Mouse (Mus musculus) embryonic facial prominence, embryonic 11.5 days (tissue): ENCODE results near the gene Setd5. TPM values are rescaled to one million over a fixed set of nuclear protein-coding genes. Genes with fewer than 3 reads are reported as not detected.
A peak's percentile ranks its signal among the peaks of the same experiment; 100 is the strongest.

ENCODE experiments used
- ATAC-seq: fragments of 200-750 bp; cut with Nextera tagmentation; replicated peaks from 2 replicates; pipeline ENCODE4 v1.8.0; 2017; ENCODE audit warnings: low read depth; ENCODE audit not compliant: insufficient number of reproducible peaks, low FRiP score, low TSS enrichment
- DNase-seq: peaks from one replicate; pipeline ENCODE4 v3.0.0-alpha.2; 2015; ENCODE audit warnings: low spot score
- H3K27ac ChIP-seq: fragments of 300-500 bp; sonication (generic); replicated peaks from 2 replicates; pipeline ENCODE4 v1.5.1; 2014; ENCODE audit warnings: mild to moderate bottlenecking, low read depth, low read length, control low read depth
- H3K27me3 ChIP-seq: fragments of 300-500 bp; sonication (generic); 2 replicates; pipeline ENCODE4 v1.6.1; 2014; ENCODE audit warnings: mild to moderate bottlenecking, low read length, moderate library complexity, mixed read lengths; ENCODE audit not compliant: control insufficient read depth, insufficient read depth
- H3K36me3 ChIP-seq: fragments of 300-500 bp; sonication (generic); replicated peaks from 2 replicates; pipeline ENCODE4 v1.6.1; 2014; ENCODE audit warnings: low read depth, mild to moderate bottlenecking, low read length, moderate library complexity, mixed read lengths; ENCODE audit not compliant: control insufficient read depth, insufficient read depth
- H3K4me1 ChIP-seq: fragments of 300-500 bp; sonication (generic); 2 replicates; pipeline ENCODE4 v1.6.1; 2014; ENCODE audit warnings: low read length, mixed read lengths; ENCODE audit not compliant: control insufficient read depth, insufficient read depth
- H3K4me2 ChIP-seq: fragments of 300-500 bp; sonication (generic); 2 replicates; pipeline ENCODE4 v1.6.1; 2014; ENCODE audit warnings: low read depth, mild to moderate bottlenecking, control low read depth, low read length, moderate library complexity
- H3K4me3 ChIP-seq: fragments of 300-500 bp; sonication (generic); 2 replicates; pipeline ENCODE4 v1.5.1; 2014; ENCODE audit warnings: low read depth, low read length, control low read depth
- H3K9ac ChIP-seq: fragments of 300-500 bp; sonication (generic); replicated peaks from 2 replicates; pipeline ENCODE4 v1.6.1; 2014; ENCODE audit warnings: mild to moderate bottlenecking, control low read depth, low read length
- H3K9me3 ChIP-seq: fragments of 300-500 bp; sonication (generic); replicated peaks from 2 replicates; pipeline ENCODE4 v1.6.1; 2016; ENCODE audit warnings: mild to moderate bottlenecking, low read length, inconsistent platforms, mixed read lengths; ENCODE audit not compliant: control insufficient read depth
- WGBS: fragments of 180-500 bp; shearing (Covaris S2); extraction: QIAGEN DNeasy Blood & Tissue Kit; methylation state at CpG from one replicate; pipeline ENCODE4 v1.1.7; 2014; 5-methylcytosine and 5-hydroxymethylcytosine counted together
- polyA plus RNA-seq: library from polyadenylated mRNA; unstranded; fragments of >200 nt; fragmentation: Nextera tagmentation; extraction: Ambion mirVana; gene quantifications from 2 replicates; pipeline ENCODE4 v1.2.1, GENCODE M21; 2014

Setd5 gene
- polyA plus RNA-seq, 1 experiment from 2014 or later: 76.3 TPM

DNA sequence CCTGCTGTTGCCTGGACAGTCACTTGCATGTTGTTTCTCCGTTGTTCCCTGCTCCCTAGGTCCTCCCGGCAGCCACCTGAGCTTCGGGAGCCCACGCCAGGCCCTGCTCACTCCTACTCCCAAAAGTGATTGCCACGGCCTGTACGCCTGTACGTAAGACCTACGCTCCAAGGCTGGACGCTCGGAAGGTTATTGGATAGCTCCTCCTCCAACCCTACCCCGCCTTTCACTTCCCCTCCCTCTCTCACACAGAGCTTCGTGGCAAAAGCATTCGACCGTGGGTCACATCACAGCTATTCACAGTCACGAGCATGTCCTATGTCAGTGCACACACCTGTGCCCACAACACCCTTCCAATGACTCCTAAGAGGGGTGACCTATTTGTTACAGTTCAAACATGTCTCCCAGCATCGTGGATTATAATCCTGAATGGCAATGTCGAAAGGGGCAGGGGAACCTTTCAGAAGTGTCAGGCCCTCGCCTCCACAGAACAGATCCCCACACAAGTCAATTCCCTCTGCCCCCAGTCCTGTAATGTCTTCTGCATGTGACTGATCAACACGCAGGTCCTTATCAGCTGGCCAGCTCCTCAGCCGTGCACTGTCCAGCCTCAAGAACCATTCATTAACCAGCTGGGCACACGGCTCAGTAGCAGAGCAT is 107.8 kb downstream of the Setd5 start:
- H3K27me3 ChIP-seq: no peaks in the 10 kb centered on the region
- no peak overlapping the region for H3K9ac ChIP-seq
- no peak for DNase-seq
- no peaks in the 10 kb centered on the region for H3K36me3 ChIP-seq
- no peak overlapping the region for H3K4me3 ChIP-seq
- H3K4me1 ChIP-seq: no peaks in the 10 kb centered on the region
- H3K4me2 ChIP-seq: no peak overlapping the region
- no peak for ATAC-seq
- WGBS: 82% methylated on average over 21 of the region's 21 CpGs
- no peak overlapping the region for H3K27ac ChIP-seq
- no peaks in the 10 kb centered on the region for H3K9me3 ChIP-seq

DNA sequence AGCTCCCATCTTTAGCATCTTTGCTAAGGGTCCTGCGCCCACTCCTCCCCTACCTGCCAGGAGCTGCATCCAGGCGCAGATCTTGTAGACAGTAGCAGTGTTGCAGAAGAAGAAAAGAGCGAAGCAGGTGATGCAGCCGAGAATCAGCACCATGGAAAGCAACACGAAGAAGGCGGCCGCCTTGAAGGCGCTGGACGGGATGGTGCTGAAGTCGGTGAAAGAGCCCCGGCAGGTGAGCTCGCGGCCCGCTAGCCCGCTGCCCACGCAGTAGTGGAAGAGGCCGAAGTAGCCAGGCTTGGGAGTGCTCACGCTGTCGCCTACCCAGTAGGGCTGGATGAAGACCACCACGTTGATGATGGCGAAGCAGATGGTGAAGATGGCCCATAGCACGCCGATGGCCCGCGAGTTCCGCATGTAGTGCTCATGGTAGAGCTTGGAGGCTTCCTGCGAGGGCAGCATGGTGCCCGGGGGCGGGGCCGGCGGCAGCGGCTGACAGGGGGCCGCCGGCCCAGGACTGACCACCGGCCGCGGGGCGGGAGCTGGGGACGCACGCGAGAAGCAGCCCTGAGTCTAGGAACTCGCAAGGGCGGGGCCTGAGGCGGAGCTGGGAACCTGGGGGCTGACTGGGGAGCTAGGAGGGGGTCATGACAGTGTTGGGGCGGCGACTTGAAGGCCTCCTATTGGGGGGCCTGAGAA is 116.7 kb downstream of the Setd5 start:
- peaks cover 22% of the 10 kb centered on the region for H3K27me3 ChIP-seq
- no peak overlapping the region for H3K9ac ChIP-seq
- H3K27ac ChIP-seq: no peak overlapping the region
- no peaks in the 10 kb centered on the region for H3K9me3 ChIP-seq
- DNase-seq: peak; percentile 81
- peak overlapping the region; percentile 10; the same call in 1 of the 2 replicates for H3K4me3 ChIP-seq
- 2% methylated on average over 45 of the region's 46 CpGs for WGBS
- H3K4me2 ChIP-seq: peak overlapping the region; percentile 90
- ATAC-seq: 0 out of 2 replicates have a peak, but pooled peaks have one; percentile 42
- no peaks in the 10 kb centered on the region for H3K36me3 ChIP-seq
- no peaks in the 10 kb centered on the region for H3K4me1 ChIP-seq

DNA sequence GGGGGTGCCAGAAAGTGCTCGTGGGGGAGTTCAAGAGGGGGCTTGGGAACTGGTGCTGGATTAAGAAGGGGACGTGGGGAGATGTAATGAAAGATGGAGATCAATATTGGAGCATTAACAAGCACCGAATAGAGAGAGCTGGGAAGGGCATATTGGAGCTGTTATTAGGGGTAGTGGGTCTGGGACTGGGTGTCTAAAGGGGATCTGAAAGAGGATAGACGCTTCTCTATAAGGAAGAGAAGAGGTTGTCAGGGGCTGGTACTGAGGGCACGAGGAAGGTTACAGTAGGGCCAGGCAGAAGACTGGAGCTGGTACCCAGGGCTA is 117.3 kb downstream of the Setd5 start:
- WGBS: 2% methylated on average over 5 of the region's 5 CpGs
- H3K9ac ChIP-seq: no peak overlapping the region; the same call in 1 of the 2 replicates

DNA sequence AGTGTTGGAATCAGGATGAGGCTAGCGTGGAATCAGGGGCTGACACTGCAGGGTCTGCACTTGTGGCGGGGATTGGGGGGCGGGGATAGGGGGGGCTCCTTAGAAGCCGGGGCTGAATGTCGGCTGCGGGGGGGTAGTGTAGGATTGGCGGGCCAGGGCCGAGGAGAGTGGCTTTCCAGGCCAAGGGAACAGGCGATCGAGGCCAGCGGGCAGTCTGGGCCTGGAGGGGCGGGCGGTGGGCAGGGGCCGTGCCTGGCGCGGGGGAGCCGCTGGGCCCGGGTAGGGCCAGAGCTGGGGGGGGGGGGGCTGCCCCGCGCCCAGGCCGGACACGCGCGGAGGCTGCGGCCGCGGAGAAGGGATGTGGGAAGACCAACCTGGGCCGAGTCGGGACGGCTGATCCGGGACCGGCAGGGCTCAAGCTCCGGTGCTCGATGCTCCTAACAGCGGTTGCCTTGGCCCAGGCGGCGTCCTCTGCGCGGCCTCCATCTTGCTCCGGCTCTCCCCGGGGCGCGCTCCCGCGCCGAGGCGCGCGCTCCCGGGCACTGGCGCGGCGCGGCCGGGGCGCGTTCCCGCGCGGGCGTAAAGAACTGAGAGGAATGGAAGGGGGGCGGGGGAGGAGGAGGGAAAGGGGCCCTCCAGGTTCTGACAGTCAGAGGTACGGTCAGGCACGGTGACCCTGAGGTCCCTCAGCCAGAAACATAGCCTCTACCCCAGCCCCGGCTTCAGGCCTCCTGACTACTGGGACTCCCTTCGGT is 117.9 kb downstream of the Setd5 start, which contains the start of gene Lhfpl4:
Gene Lhfpl4, minus strand, starts transcription at position 544 of the 755 bp plus-strand sequence.
- Histone ChIP-seq H3K4me2 (peak within 1 kb of the TSS; percentile 90), H3K27ac (no peak within 1 kb of the TSS), H3K9ac (peak within 1 kb of the TSS; percentile 52), H3K27me3 (peaks cover 22% of the 10 kb centered on the region), H3K4me1 (no peaks in the 10 kb centered on the region), H3K4me3 (peak within 1 kb of the TSS; percentile 53), H3K9me3 (no peaks in the 10 kb centered on the region), H3K36me3 (no peaks in the 10 kb centered on the region)
- 1% methylated on average over 44 of the region's 66 CpGs for WGBS
- DNase-seq: peak; percentile 32
- peak; percentile 85 for ATAC-seq

More for the DNA sequence above, 117.3 kb downstream of the Setd5 start:
- peaks cover 22% of the 10 kb centered on the region for H3K27me3 ChIP-seq
- no peak overlapping the region for H3K27ac ChIP-seq
- peak overlapping the region; percentile 90 for H3K4me2 ChIP-seq
- DNase-seq (no peak), ATAC-seq (no peak; the same call in 1 of the 2 replicates)
- no peaks in the 10 kb centered on the region for H3K36me3 ChIP-seq
- no peaks in the 10 kb centered on the region for H3K9me3 ChIP-seq
- H3K4me3 ChIP-seq: peak overlapping the region; percentile 53
- no peaks in the 10 kb centered on the region for H3K4me1 ChIP-seq

DNA sequence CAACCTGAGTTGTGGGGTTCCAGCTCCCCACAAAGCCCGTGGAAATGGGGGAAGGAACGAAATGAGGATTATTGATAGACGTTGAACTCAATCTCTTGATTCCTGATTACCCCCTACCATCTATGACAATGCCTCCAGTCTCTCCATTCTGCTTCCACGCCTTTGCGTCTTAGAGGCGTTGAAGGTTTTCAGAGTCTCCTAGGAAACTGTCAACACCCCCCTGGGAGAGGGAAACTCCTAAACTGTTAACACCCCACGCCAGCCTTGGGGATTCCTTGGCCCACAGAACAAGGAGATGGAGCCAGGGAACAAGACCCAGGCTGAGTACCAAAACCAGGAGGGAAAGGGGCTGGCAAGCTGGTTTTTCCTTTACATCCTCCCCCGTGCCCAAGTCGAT is 118.4 kb downstream of the Setd5 start:
- peak overlapping the region; percentile 90 for H3K4me2 ChIP-seq
- peak overlapping the region; percentile 52; the same call in 1 of the 2 replicates for H3K9ac ChIP-seq
- no peak for ATAC-seq
- 12% methylated on average over 9 of the region's 9 CpGs for WGBS
- H3K36me3 ChIP-seq: no peaks in the 10 kb centered on the region
- peak overlapping the region; percentile 53 for H3K4me3 ChIP-seq
- H3K4me1 ChIP-seq: no peaks in the 10 kb centered on the region
- H3K9me3 ChIP-seq: no peaks in the 10 kb centered on the region
- no peak for DNase-seq
- no peak overlapping the region for H3K27ac ChIP-seq
- H3K27me3 ChIP-seq: peaks cover 22% of the 10 kb centered on the region

Other genes with a start within 250 kb of the Setd5 start
- 11.0 TPM in 2 replicates for gene Srgap3, start 130.1 kb upstream of the Setd5 start, polyA plus RNA-seq
- gene Thumpd3, start 31.1 kb upstream of the Setd5 start, polyA plus RNA-seq: 51.6 and 52.4 TPM in 2 replicates
- gene Lhfpl4, start 118.0 kb downstream of the Setd5 start, polyA plus RNA-seq: 1.2 and 1.5 TPM in 2 replicates
- gene Mtmr14, start 160.5 kb downstream of the Setd5 start, polyA plus RNA-seq: 42.5 and 44.8 TPM in 2 replicates
- 0.10 and 0.14 TPM in 2 replicates for gene Cpne9, start 204.9 kb downstream of the Setd5 start, polyA plus RNA-seq
- gene Brpf1, start 229.8 kb downstream of the Setd5 start, polyA plus RNA-seq: 17.6 and 21.3 TPM in 2 replicates
- gene Ogg1, start 249.6 kb downstream of the Setd5 start, polyA plus RNA-seq: 13.0 and 14.6 TPM in 2 replicates